Mouse (Mus musculus) frontal cortex, adult (tissue): ENCODE data around the gene Dgkd.

Source experiments
- ATAC-seq: cut with Nextera tagmentation; 2 replicates; pipeline ENCODE4 v1.9.2; 2017; ENCODE audit warnings: mild to moderate bottlenecking, moderate library complexity, mixed read lengths; ENCODE audit not compliant: low TSS enrichment

The Dgkd gene

GRCm38 (mm10) chr1:87935095-87935494 is 82.0 kb downstream of the Dgkd start:
- peak; percentile 17; the same call in 1 of the 2 replicates for ATAC-seq

- no peak for ATAC-seq
Observed at GRCm38 (mm10) chr1:87935546-87935945, 82.5 kb downstream of the Dgkd start.

- peak; percentile 48 for ATAC-seq
Observed at GRCm38 (mm10) chr1:87936075-87936474, 83.0 kb downstream of the Dgkd start.

- peak; percentile 22; the same call in 1 of the 2 replicates for ATAC-seq
Observed at GRCm38 (mm10) chr1:87936516-87936915, 83.4 kb downstream of the Dgkd start.

- ATAC-seq, result no peak
Observed at GRCm38 (mm10) chr1:87941765-87942164, 88.7 kb downstream of the Dgkd start.

- no peak for ATAC-seq
Observed at GRCm38 (mm10) chr1:87947681-87948091, 94.6 kb downstream of the Dgkd start.

GRCm38 (mm10) chr1:87951641-87952040 is 98.6 kb downstream of the Dgkd start:
- ATAC-seq, result no peak

GRCm38 (mm10) chr1:87953073-87953472 is 100.0 kb downstream of the Dgkd start:
- no peak for ATAC-seq

- no peak for ATAC-seq
Observed at GRCm38 (mm10) chr1:87958931-87959330, 105.8 kb downstream of the Dgkd start.

GRCm38 (mm10) chr1:87959532-87959931 is 106.4 kb downstream of the Dgkd start:
- ATAC-seq, result no peak

- no peak for ATAC-seq
Observed at GRCm38 (mm10) chr1:87959998-87960431, 106.9 kb downstream of the Dgkd start.

- ATAC-seq, result no peak
Observed at GRCm38 (mm10) chr1:87960752-87961151, 107.7 kb downstream of the Dgkd start.

GRCm38 (mm10) chr1:87961459-87962167 is 108.5 kb downstream of the Dgkd start:
- no peak for ATAC-seq

- no peak for ATAC-seq
Observed at GRCm38 (mm10) chr1:87970381-87970780, 117.3 kb downstream of the Dgkd start.

GRCm38 (mm10) chr1:87982291-87982690 is 129.2 kb downstream of the Dgkd start:
- ATAC-seq, result 0 out of 2 replicates have a peak, but pooled peaks have one; percentile 65

GRCm38 (mm10) chr1:87992716-87993115 is 139.6 kb downstream of the Dgkd start:
- ATAC-seq, result no peak
